Mouse (Mus musculus) kidney, postnatal 0 days (tissue): ENCODE results near the gene Coch. TPM values are rescaled to one million over a fixed set of nuclear protein-coding genes. Genes with fewer than 3 reads are reported as not detected.

Source experiments
- ATAC-seq: fragments of 200-750 bp; cut with Nextera tagmentation; replicated peaks from 2 replicates; pipeline ENCODE4 v1.8.0; 2017; ENCODE audit warnings: low read depth, moderate number of reproducible peaks, moderate TSS enrichment, moderate library complexity; ENCODE audit not compliant: low FRiP score
- DNase-seq: peaks from one replicate; pipeline ENCODE4 v3.0.0-alpha.2; 2016; ENCODE audit warnings: low spot score
- H3K27ac ChIP-seq: fragments of 300-500 bp; sonication (generic); 2 replicates; pipeline ENCODE4 v1.5.1; 2014; ENCODE audit warnings: mild to moderate bottlenecking
- H3K27me3 ChIP-seq: fragments of 300-500 bp; sonication (generic); 2 replicates; pipeline ENCODE4 v1.6.1; 2014; ENCODE audit warnings: low read length, mixed read lengths; ENCODE audit not compliant: insufficient read depth
- H3K36me3 ChIP-seq: fragments of 300-500 bp; sonication (generic); 2 replicates; pipeline ENCODE4 v1.6.1; 2014; ENCODE audit warnings: low read length, mixed read lengths; ENCODE audit not compliant: insufficient read depth
- H3K4me1 ChIP-seq: fragments of 300-500 bp; sonication (generic); replicated peaks from 2 replicates; pipeline ENCODE4 v1.6.1; 2014; ENCODE audit warnings: antibody characterized with exemption, low read length, mixed read lengths; ENCODE audit not compliant: insufficient read depth
- H3K4me2 ChIP-seq: fragments of 300-500 bp; sonication (generic); 2 replicates; pipeline ENCODE4 v1.6.1; 2014; ENCODE audit warnings: mild to moderate bottlenecking, low read length, moderate library complexity, mixed read lengths
- H3K4me3 ChIP-seq: fragments of 300-500 bp; sonication (generic); replicated peaks from 2 replicates; pipeline ENCODE4 v1.5.1; 2014; ENCODE audit warnings: low read depth, low read length
- H3K9ac ChIP-seq: fragments of 300-500 bp; sonication (generic); 2 replicates; pipeline ENCODE4 v1.6.1; 2014; ENCODE audit warnings: low read depth, low read length
- H3K9me3 ChIP-seq: fragments of 300-500 bp; sonication (generic); replicated peaks from 2 replicates; pipeline ENCODE4 v1.6.1; 2016; ENCODE audit warnings: low read length, inconsistent platforms, mixed read lengths
- CTCF ChIP-seq: IDR thresholded peaks from 2 replicates; pipeline ENCODE4 v1.5.1; 2016; ENCODE audit warnings: antibody characterized with exemption, low read depth, mild to moderate bottlenecking, moderate library complexity
- WGBS: fragments of 180-500 bp; shearing (Covaris S2); extraction: QIAGEN DNeasy Blood & Tissue Kit; methylation state at CpG from one replicate; pipeline ENCODE4 v1.1.7; 2014; 5-methylcytosine and 5-hydroxymethylcytosine counted together
- polyA plus RNA-seq: library from polyadenylated mRNA; unstranded; fragments of >200 nt; fragmentation: Nextera tagmentation; extraction: Ambion mirVana; gene quantifications from 2 replicates; pipeline ENCODE4 v1.2.1, GENCODE M21; 2015

Coch gene
- polyA plus RNA-seq, 1 experiment from 2014 or later: 1.9 TPM

DNA sequence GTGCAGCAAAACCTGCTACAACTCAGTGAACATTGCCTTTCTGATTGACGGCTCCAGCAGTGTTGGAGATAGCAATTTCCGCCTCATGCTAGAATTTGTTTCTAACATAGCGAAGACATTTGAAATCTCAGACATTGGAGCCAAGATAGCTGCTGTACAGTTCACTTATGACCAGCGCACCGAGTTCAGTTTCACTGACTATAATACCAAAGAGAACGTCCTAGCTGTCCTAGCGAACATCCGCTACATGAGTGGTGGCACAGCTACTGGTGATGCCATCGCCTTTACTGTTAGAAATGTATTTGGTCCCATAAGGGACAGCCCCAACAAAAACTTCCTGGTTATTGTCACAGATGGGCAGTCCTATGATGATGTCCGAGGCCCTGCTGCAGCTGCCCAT lies 10.2 kb downstream of the Coch start:
- no peak overlapping the region for H3K9ac ChIP-seq
- H3K9me3 ChIP-seq: no peaks in the 10 kb centered on the region
- H3K27me3 ChIP-seq: no peaks in the 10 kb centered on the region
- no peak overlapping the region for H3K4me3 ChIP-seq
- ATAC-seq (no peak), DNase-seq (no peak)
- H3K4me2 ChIP-seq: no peak overlapping the region
- no peak overlapping the region for H3K27ac ChIP-seq
- no peaks in the 10 kb centered on the region for H3K36me3 ChIP-seq
- 96% methylated on average over 10 of the region's 10 CpGs for WGBS
- TF ChIP-seq CTCF: no peak
- no peaks in the 10 kb centered on the region for H3K4me1 ChIP-seq

DNA sequence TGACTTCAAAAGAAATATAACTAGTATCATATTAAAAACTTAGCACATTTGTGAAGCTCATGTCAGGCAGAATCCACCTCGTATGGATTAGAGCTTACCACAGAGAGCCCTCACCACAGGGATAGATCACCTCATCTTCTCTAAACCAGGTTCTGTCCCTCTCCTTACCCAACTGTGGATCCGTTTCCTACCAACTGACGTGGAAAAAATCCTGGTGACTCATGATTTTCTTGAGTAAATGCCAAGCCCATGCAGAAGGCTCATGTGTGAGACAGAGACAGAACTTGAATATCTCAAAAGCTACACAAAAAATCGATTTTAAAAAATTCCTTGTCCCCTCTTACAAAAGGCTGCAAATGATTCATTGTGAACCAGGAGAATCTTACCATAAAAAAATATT lies 13.0 kb downstream of the Coch start:
- Histone ChIP-seq H3K4me1 (no peaks in the 10 kb centered on the region), H3K27me3 (no peaks in the 10 kb centered on the region), H3K9ac (no peak overlapping the region), H3K4me3 (no peak overlapping the region), H3K4me2 (no peak overlapping the region), H3K9me3 (no peaks in the 10 kb centered on the region), H3K27ac (no peak overlapping the region), H3K36me3 (0 out of 2 replicates have a peak, but pooled peaks cover 4% of the 10 kb centered on the region)
- DNase-seq (no peak), ATAC-seq (no peak)
- WGBS: 86% methylated on average over 4 of the region's 4 CpGs
- TF ChIP-seq CTCF: no peak

DNA sequence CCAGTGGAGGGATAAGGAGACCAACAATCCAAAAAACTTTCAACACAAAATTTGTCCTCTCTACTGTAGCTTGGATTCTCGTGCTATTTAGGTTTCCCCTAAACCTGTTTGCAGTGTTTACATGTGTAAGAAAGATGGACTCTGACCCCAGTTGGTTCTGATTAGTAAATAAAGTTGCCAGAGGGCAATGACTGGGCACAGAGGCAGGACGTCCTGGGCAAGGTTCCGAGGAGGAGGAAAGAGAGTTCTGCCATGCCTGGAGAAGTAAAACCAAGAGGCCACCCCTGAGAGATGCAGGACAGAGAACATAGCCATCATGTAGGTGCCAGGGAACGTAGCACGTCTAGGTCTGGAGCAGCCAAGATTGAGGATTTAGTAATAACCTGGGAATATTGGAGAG lies 19.2 kb downstream of the Coch start:
- Histone ChIP-seq H3K4me2 (no peak overlapping the region), H3K4me3 (no peak overlapping the region), H3K9ac (no peak overlapping the region), H3K9me3 (no peaks in the 10 kb centered on the region), H3K36me3 (peaks cover 31% of the 10 kb centered on the region), H3K4me1 (no peaks in the 10 kb centered on the region), H3K27me3 (no peaks in the 10 kb centered on the region), H3K27ac (no peak overlapping the region)
- 89% methylated on average over 5 of the region's 5 CpGs for WGBS
- ATAC-seq (no peak), DNase-seq (no peak)
- no peak for TF ChIP-seq CTCF

DNA sequence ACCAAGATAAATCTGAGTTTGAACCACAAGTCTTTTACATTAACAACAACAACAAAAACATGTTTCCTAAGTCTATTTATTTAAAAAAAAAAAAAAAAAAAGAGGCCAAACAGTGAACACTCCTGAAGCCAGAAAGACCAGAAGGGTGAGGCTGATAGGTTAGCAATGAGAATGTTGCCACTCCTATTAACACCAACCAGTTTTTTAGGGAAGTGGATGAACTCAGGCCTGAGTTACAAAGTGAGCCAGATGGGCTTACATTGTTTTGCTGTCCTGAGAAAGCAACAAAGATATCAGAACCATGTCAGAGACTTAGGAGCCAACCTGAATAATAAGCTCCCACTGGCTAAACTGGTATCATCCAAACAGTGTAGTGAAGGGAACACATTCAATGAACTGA lies 27.4 kb downstream of the Coch start:
- no peak overlapping the region for H3K4me3 ChIP-seq
- peaks cover 14% of the 10 kb centered on the region for H3K36me3 ChIP-seq
- H3K4me1 ChIP-seq: no peaks in the 10 kb centered on the region
- no peak overlapping the region for H3K27ac ChIP-seq
- no peak overlapping the region for H3K9ac ChIP-seq
- no peak overlapping the region for H3K4me2 ChIP-seq
- no peaks in the 10 kb centered on the region for H3K27me3 ChIP-seq
- ATAC-seq (no peak), DNase-seq (no peak)
- no peak for TF ChIP-seq CTCF
- no peaks in the 10 kb centered on the region for H3K9me3 ChIP-seq

DNA sequence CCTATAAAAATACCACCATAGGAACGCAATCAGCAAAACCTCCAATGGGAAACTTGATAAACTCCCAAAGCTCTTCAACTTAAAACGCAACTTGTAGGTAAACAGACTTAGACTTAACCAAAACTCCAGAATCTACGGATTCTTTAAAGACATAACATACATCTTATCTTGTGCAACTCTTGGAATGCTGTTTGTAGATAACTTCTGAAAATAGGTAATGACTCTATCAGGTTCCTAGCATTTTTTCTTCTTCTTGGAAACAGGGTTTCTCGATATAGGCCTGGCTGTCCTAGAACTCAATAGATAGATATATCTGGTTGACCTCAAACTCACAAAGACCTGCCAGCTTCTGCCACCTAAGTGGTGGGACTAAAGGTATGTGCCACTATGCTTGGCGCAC lies 28.0 kb downstream of the Coch start:
- no peaks in the 10 kb centered on the region for H3K4me1 ChIP-seq
- 94% methylated on average over 5 of the region's 5 CpGs for WGBS
- no peak overlapping the region for H3K4me3 ChIP-seq
- peaks cover 15% of the 10 kb centered on the region for H3K36me3 ChIP-seq
- ATAC-seq (no peak), DNase-seq (no peak)
- no peak overlapping the region for H3K27ac ChIP-seq
- no peaks in the 10 kb centered on the region for H3K27me3 ChIP-seq
- no peak for TF ChIP-seq CTCF
- no peak overlapping the region for H3K9ac ChIP-seq
- H3K4me2 ChIP-seq: no peak overlapping the region
- H3K9me3 ChIP-seq: no peaks in the 10 kb centered on the region

DNA sequence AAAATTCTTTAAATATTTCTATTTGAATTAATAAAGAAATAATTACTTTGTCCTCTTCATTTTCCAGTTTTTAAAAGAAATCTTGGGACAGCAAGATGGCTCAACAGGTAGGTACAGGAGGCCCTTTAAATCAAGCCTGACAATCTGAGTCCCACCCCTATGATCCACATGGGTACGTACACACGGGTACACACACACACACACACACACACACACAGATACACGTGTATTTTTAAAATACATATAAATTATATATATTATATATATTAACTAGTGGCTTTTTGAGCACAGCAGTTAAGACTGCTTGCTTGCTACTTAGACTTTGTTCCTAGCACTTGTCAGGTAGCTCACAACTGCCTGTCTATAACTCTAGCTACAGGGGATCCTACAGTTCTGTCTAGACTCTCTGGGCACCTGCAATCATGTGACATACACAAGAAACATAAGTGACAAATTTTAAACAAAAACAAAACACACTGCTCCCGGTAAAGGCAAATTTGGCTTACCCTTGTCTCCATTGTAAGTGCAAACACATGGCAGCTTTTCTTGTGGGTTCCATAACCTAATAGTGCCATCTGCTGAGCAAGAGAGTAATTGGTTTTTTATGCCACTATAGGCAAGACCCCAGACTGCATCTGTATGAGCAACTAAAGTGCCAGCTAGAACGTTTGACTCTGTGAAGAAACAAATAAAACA lies 29.7 kb downstream of the Coch start:
- H3K9ac ChIP-seq: no peak overlapping the region
- H3K4me2 ChIP-seq: no peak overlapping the region
- DNase-seq: peak; percentile 38
- peaks cover 12% of the 10 kb centered on the region; the same call in 1 of the 2 replicates for H3K36me3 ChIP-seq
- no peak overlapping the region for H3K4me3 ChIP-seq
- 77% methylated on average over 5 of the region's 5 CpGs for WGBS
- TF ChIP-seq CTCF: peak; percentile 60
- H3K9me3 ChIP-seq: no peaks in the 10 kb centered on the region
- H3K27me3 ChIP-seq: no peaks in the 10 kb centered on the region
- no peak for ATAC-seq
- no peaks in the 10 kb centered on the region for H3K4me1 ChIP-seq
- no peak overlapping the region for H3K27ac ChIP-seq

DNA sequence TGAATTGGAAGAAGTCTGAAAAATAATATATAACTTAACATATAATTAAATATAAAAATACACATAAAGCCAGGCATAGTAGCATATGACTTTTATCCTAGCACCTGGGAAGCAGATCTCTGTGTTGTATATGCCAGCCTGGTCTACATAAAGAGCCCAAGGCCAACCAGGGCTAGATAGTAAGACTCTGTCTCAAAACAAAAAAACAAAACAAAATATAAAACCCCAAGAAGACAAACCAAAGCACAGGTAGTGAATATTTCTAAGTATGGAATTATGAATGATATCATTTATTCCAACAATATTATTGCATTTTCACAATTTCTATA lies 30.2 kb downstream of the Coch start:
- no peak for ATAC-seq

More for the DNA sequence above, 30.2 kb downstream of the Coch start:
- no peak for TF ChIP-seq CTCF
- Histone ChIP-seq H3K9me3 (no peaks in the 10 kb centered on the region), H3K27me3 (no peaks in the 10 kb centered on the region), H3K27ac (no peak overlapping the region), H3K36me3 (peaks cover 12% of the 10 kb centered on the region; the same call in 1 of the 2 replicates), H3K9ac (no peak overlapping the region), H3K4me1 (no peaks in the 10 kb centered on the region), H3K4me2 (no peak overlapping the region), H3K4me3 (no peak overlapping the region)
- no peak for DNase-seq
